Mouse (Mus musculus) intestine, embryonic 15.5 days (tissue): ENCODE measurements around the gene Soga1. TPM values are rescaled to one million over a fixed set of nuclear protein-coding genes. Genes with fewer than 3 reads are reported as not detected.

Source experiments
- ATAC-seq: fragments of 200-750 bp; cut with Nextera tagmentation; 2 replicates; pipeline ENCODE4 v1.8.0; 2017; ENCODE audit warnings: moderate TSS enrichment, moderate library complexity
- H3K27ac ChIP-seq: fragments of 300-500 bp; sonication (generic); 2 replicates; pipeline ENCODE4 v1.5.1; 2015; ENCODE audit warnings: mild to moderate bottlenecking, inconsistent platforms
- H3K27me3 ChIP-seq: fragments of 300-500 bp; sonication (generic); replicated peaks from 2 replicates; pipeline ENCODE4 v1.6.1; 2015; ENCODE audit warnings: inconsistent platforms
- H3K36me3 ChIP-seq: fragments of 300-500 bp; sonication (generic); 2 replicates; pipeline ENCODE4 v1.6.1; 2015; ENCODE audit warnings: inconsistent platforms
- H3K4me1 ChIP-seq: fragments of 300-500 bp; sonication (generic); replicated peaks from 2 replicates; pipeline ENCODE4 v1.6.1; 2015; ENCODE audit warnings: inconsistent platforms
- H3K4me2 ChIP-seq: fragments of 300-500 bp; sonication (generic); replicated peaks from 2 replicates; pipeline ENCODE4 v1.6.1; 2015; ENCODE audit warnings: mild to moderate bottlenecking, inconsistent platforms
- H3K4me3 ChIP-seq: fragments of 300-500 bp; sonication (generic); replicated peaks from 2 replicates; pipeline ENCODE4 v1.5.1; 2015; ENCODE audit warnings: inconsistent platforms
- H3K9ac ChIP-seq: fragments of 300-500 bp; sonication (generic); 2 replicates; pipeline ENCODE4 v1.6.1; 2015; ENCODE audit warnings: inconsistent platforms
- H3K9me3 ChIP-seq: fragments of 300-500 bp; sonication (generic); 2 replicates; pipeline ENCODE4 v1.6.1; 2016; ENCODE audit warnings: inconsistent platforms
- WGBS: fragments of 180-500 bp; shearing (Covaris S2); methylation state at CpG from one replicate; pipeline ENCODE4 v1.1.7; 2015; 5-methylcytosine and 5-hydroxymethylcytosine counted together
- polyA plus RNA-seq: library from polyadenylated mRNA; unstranded; fragments of >200 nt; fragmentation: Nextera tagmentation; extraction: Ambion mirVana; gene quantifications from 2 replicates; pipeline ENCODE4 v1.2.1, GENCODE M21; 2015

The Soga1 gene
- polyA plus RNA-seq, 1 experiment from 2014 or later, result 2.0 TPM

DNA sequence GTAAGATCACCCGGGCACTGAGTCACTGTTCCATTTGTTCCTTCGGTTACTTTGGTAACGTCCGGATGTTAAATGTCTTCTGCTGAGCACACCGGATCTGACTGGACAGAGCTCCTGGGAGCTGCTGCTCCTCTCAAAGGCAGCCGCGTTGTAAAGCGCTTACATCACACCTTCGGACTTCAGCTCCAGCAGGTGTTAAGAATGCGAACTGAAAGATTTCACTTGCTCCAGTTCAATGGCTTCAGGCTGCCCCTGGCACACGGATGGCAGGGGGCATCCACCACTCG lies 21.2 kb upstream of the Soga1 start:
- H3K9me3 ChIP-seq, result no peaks in the 10 kb centered on the region
- no peak overlapping the region for H3K27ac ChIP-seq
- ATAC-seq, result no peak
- H3K4me2 ChIP-seq, result no peak overlapping the region
- no peaks in the 10 kb centered on the region for H3K4me1 ChIP-seq
- H3K9ac ChIP-seq, result no peak overlapping the region
- H3K36me3 ChIP-seq, result peaks cover 10% of the 10 kb centered on the region; the same call in 1 of the 2 replicates
- WGBS, result 87% methylated on average over 12 of the region's 12 CpGs
- H3K27me3 ChIP-seq, result no peaks in the 10 kb centered on the region
- no peak overlapping the region for H3K4me3 ChIP-seq

DNA sequence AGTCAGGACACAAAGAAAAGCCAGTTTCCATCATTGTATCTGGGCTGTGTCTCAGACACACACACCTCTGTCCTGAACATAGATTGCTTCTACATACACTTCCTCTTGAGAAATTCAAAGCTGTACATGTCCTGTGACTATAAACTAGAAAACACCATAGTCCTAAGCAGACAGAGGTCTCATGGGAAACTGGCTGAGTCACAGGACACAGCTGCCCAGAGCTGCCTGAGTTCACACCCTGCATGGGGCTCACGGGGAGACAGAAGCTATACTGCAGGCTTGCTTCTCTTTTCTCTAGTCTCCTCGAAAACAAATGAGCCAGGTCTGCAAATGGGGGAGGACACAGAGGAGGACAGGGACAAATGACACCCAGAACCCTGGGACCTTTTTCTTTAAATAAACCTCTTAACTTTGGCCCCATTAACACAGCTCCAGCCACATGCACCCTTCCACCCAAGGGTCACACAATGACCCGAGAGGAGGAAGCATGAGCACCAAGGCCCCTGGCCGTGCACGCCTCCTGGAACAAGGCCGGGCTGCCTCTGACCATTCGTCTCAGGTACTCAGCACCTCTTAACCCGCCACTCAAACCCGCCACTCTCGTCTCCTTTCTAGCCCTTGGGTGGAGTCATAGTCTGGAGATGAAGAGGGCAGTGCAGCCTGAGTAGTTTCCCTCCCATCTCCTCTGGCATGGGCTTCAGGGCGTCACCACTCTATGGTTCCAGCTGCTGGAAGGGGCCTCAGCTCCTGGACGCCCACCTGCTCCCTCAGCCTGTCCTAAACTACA lies 20.7 kb upstream of the Soga1 start:
- Histone ChIP-seq H3K9me3 (no peaks in the 10 kb centered on the region), H3K27ac (no peak overlapping the region), H3K9ac (no peak overlapping the region), H3K4me3 (no peak overlapping the region), H3K4me1 (no peaks in the 10 kb centered on the region), H3K4me2 (no peak overlapping the region), H3K36me3 (peaks cover 8% of the 10 kb centered on the region; the same call in 1 of the 2 replicates), H3K27me3 (no peaks in the 10 kb centered on the region)
- WGBS, result 77% methylated on average over 12 of the region's 12 CpGs
- no peak for ATAC-seq

DNA sequence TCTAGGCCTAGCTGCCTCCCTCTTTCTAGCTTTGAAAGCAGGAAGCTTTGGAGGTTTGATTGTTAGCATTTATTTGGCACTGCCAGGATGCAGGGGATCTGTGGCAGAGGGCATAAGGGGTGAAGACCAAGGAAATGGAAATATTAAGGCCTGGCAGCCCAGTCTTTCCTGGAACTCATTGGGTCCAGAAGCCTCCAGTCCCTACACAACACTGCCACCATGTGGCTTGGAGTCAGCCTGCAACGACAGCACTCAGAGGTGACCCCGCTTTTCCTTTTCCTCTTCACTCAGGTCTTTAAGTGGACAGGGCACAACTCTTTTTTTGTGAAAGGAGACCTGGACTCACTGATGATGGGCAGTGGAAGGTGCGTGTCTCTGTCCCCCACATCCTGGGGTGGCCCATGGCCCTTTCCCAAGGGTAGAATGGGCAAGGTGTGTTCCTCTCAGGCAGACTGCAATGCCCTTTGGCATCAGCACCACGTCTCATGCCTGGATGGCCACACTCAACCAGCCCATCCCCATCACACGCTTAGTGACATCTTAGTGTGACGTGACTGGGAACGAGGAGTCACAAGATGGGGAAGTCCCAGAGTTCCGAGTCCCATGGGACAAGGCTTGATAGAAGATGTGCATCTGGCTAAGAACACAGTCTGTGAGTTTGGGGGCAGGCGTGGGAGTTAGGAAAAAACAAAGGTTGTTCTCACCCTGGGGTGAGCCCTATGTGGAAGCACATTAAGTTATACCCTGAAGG lies 16.1 kb upstream of the Soga1 start:
- WGBS, result 69% methylated on average over 9 of the region's 9 CpGs
- peak; percentile 69; the same call in 1 of the 2 replicates for ATAC-seq
- no peaks in the 10 kb centered on the region for H3K9me3 ChIP-seq

DNA sequence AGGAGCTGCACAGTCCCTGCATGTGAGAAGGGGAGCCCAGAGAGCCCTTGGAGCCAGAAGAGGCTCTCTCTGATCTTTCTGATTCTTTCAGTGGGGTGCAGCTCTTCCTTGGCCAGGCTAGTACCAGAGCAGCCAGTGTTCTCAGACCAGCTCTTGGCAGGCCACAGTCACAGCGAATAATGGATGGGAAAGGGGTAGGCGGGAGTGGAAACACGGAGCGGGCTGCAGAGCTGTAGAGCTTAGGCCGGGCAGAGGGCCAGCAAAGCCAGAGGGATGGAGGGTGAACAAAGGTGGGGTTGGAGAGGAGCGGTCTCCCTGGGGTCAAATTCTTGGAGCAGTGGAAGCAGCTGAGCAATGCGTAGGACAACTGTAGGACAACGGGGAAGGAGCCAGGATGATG lies 13.0 kb upstream of the Soga1 start:
- WGBS, result 42% methylated on average over 8 of the region's 8 CpGs
- Histone ChIP-seq H3K4me2 (no peak overlapping the region), H3K9me3 (no peaks in the 10 kb centered on the region), H3K9ac (no peak overlapping the region), H3K36me3 (no peaks in the 10 kb centered on the region), H3K4me1 (0 out of 2 replicates have a peak, but pooled peaks cover 4% of the 10 kb centered on the region), H3K4me3 (no peak overlapping the region), H3K27ac (no peak overlapping the region), H3K27me3 (no peaks in the 10 kb centered on the region)
- 0 out of 2 replicates have a peak, but pooled peaks have one; percentile 35 for ATAC-seq

More for the DNA sequence above, 16.1 kb upstream of the Soga1 start:
- no peaks in the 10 kb centered on the region; the same call in 1 of the 2 replicates for H3K36me3 ChIP-seq
- H3K4me3 ChIP-seq, result no peak overlapping the region
- no peak overlapping the region for H3K9ac ChIP-seq
- H3K27ac ChIP-seq, result no peak overlapping the region
- H3K27me3 ChIP-seq, result no peaks in the 10 kb centered on the region
- H3K4me1 ChIP-seq, result 0 out of 2 replicates have a peak, but pooled peaks cover 4% of the 10 kb centered on the region
- H3K4me2 ChIP-seq, result no peak overlapping the region

DNA sequence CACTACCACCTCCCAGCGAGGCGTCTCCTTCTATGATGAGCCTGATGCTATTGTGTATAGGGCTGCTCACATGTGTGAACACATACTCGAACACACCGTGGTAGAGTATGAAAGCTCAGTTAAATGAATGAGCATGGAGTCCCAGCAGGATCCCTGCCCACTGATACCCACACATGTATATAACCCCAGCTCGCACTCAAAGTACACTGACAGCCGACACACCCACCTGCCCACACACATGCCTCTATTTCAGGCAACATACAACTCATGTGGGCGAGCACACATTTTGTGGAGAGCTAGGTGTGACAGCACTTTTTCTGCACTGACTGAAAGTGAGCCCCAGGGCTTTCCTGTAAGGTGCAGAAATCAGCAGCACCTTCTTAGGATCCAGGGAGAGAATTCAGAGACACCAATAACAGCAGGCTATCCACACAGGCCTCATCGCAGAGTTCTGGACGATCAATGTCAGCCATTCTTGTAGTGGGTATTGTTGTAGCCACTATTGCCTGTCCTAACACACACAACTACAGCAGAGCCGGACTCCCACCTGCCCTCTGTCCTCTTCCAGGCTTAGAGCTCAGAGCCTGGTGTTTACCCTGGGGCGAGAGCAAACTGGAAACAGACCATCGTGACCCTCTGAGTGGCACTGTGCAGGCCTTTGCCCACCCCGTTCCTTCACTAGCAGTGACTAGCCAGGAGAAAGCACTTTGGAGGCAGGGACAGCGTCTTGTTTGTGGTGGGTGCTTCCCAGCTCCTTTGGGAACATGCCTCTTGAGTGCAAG lies 8.7 kb upstream of the Soga1 start:
- Histone ChIP-seq H3K27me3 (no peaks in the 10 kb centered on the region), H3K9ac (no peak overlapping the region), H3K4me2 (no peak overlapping the region), H3K27ac (no peak overlapping the region), H3K4me3 (no peak overlapping the region), H3K9me3 (no peaks in the 10 kb centered on the region), H3K4me1 (0 out of 2 replicates have a peak, but pooled peaks cover 4% of the 10 kb centered on the region), H3K36me3 (no peaks in the 10 kb centered on the region)
- 76% methylated on average over 14 of the region's 14 CpGs for WGBS
- ATAC-seq, result no peak

DNA sequence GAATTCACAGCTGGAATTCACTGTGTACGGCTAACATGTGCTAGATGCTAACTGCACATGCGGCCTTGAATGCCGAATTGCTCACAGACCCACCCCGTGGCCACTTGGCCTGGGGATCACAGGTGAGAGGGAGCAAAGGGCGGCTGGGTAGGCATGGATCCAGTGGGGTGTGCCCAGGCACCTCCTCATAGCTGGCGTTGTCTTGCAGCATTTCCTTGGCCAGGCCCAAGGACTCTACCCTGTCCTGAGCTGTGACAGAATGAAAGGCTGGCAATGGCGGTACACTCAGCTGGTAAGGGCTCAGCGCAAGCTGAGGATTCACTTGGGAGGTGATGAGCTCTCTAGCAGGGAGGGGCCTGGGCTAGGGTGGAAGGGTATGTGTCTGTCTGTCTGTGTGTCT lies 7.7 kb upstream of the Soga1 start, which contains the start of gene Tldc2:
Tldc2 (plus strand) TSS at position 260 of the 400 bp plus-strand sequence.
- ATAC-seq, result peak; percentile 78
- Histone ChIP-seq H3K9me3 (no peaks in the 10 kb centered on the region), H3K36me3 (no peaks in the 10 kb centered on the region), H3K27ac (no peak within 1 kb of the TSS), H3K4me2 (no peak within 1 kb of the TSS), H3K4me3 (no peak within 1 kb of the TSS), H3K4me1 (no peaks in the 10 kb centered on the region), H3K27me3 (no peaks in the 10 kb centered on the region), H3K9ac (no peak within 1 kb of the TSS)
- 75% methylated on average over 8 of the region's 8 CpGs for WGBS

DNA sequence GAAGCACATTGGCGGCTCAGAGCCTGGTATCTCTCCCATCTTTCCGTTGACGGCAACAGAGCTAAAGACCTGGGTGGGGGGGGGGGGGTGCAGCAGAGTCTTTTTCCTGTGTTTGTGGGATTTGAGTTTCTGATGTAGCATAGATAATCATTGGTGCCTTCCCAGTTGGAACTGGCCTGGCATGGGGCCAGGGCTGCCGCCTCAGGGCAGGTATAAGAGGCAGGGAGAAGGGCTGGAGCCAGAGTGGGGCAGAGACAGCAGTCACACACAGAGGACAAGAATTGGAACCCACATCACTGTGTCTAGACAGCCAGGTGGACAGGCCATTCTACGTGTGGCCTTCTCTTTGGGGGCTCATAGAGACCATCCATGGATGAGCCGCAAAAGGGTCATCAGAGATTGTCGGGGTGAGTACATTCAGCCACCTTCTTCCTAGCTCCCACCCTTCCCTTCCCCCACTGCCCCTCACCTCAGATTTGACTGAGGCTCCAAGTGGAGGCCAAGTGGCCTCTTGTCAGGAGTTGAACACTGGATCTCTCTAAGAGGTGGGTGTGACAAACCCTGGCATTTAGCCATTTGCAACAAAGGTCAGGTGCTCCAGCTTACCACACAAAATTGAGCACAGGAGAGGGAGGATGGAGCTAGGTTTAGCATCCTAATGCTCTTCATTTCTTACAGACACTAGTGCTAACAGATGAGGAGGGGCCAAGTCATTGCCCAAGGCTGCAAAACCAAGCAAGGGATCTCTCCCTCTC lies 6.0 kb upstream of the Soga1 start:
- 88% methylated on average over 7 of the region's 7 CpGs for WGBS
- no peaks in the 10 kb centered on the region for H3K4me1 ChIP-seq
- no peak overlapping the region for H3K9ac ChIP-seq
- no peaks in the 10 kb centered on the region for H3K9me3 ChIP-seq
- no peaks in the 10 kb centered on the region for H3K36me3 ChIP-seq
- ATAC-seq, result no peak
- no peak overlapping the region for H3K4me2 ChIP-seq
- no peak overlapping the region for H3K27ac ChIP-seq
- no peaks in the 10 kb centered on the region for H3K27me3 ChIP-seq
- no peak overlapping the region for H3K4me3 ChIP-seq

DNA sequence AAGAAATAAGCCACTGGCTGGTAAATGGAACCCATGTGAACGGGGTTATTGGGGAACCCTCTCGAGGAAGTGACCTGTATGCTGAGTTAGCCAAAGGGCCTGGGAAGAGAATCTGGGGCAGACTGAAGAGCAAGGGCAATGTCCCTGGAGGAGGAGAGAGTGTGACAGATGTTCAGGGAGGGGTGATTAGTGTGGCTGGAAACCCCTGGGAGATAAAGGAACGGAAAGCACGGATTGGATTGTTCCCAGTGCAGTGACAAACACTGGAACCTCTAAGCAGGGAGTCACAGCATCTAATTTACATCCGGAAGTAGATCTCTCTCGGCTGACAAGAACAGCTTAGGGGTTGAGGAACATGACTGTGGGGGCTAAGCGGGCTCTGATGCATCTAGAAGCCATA lies 2.9 kb upstream of the Soga1 start:
- no peaks in the 10 kb centered on the region for H3K36me3 ChIP-seq
- no peak overlapping the region for H3K4me3 ChIP-seq
- H3K9ac ChIP-seq, result no peak overlapping the region
- no peak overlapping the region for H3K27ac ChIP-seq
- H3K4me2 ChIP-seq, result no peak overlapping the region
- ATAC-seq, result no peak
- H3K9me3 ChIP-seq, result no peaks in the 10 kb centered on the region
- no peaks in the 10 kb centered on the region for H3K27me3 ChIP-seq
- 36% methylated on average over 7 of the region's 7 CpGs for WGBS
- peaks cover 11% of the 10 kb centered on the region for H3K4me1 ChIP-seq

DNA sequence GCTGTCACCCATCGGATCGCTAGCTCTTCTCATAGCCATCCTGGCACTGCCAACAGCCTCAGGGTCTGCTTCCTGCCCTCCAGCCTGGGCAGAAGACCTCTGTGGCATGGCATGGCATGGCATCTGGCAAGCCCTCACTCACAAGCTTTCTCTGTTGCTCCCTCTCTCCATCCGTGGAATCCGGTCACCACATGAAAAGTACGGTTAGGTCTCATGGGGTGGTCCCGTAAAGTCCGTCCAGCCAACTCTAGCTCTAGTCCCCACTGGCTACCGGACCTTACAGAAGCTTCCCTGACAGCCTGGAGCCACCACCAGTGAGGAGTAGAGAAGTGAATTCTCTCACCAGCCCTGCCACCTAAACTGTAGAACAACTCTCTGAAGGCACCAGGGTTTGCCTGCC lies 2.3 kb upstream of the Soga1 start:
- ATAC-seq, result no peak
- WGBS, result 95% methylated on average over 8 of the region's 8 CpGs
- Histone ChIP-seq H3K4me3 (no peak overlapping the region), H3K9me3 (no peaks in the 10 kb centered on the region), H3K4me1 (peaks cover 17% of the 10 kb centered on the region), H3K27ac (no peak overlapping the region), H3K36me3 (no peaks in the 10 kb centered on the region), H3K4me2 (no peak overlapping the region), H3K9ac (no peak overlapping the region), H3K27me3 (no peaks in the 10 kb centered on the region)

DNA sequence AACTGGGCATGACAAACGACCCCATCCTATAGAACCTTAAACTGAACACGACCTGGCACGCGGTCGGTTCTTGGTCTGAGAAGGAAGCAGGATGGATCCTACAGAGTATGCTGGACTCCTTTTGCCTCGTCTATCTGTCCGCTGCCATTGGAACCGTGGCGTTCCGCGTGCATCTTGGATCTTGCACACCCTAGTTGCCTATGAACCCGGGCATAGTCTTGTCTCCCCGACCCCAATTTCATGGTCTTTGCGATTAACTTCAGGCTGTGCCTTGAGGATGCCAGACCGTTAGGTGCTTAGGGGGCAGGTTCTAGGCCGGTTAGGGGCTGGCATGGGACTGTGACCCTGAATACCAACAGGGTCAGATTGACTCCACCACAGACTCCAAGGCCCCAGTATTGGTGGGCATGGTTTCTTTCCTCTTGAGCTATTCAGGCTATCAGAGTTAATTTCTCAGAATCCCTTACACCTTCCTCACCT lies 687 bp upstream of the Soga1 start:
- H3K4me1 ChIP-seq, result peaks cover 31% of the 10 kb centered on the region
- WGBS, result 10% methylated on average over 16 of the region's 16 CpGs
- peak overlapping the region; percentile 89 for H3K9ac ChIP-seq
- H3K4me3 ChIP-seq, result peak overlapping the region; percentile 88
- peak overlapping the region; percentile 95 for H3K27ac ChIP-seq
- H3K9me3 ChIP-seq, result no peaks in the 10 kb centered on the region
- H3K4me2 ChIP-seq, result peak overlapping the region; percentile 85
- H3K27me3 ChIP-seq, result no peaks in the 10 kb centered on the region
- no peaks in the 10 kb centered on the region for H3K36me3 ChIP-seq
- ATAC-seq, result no peak

DNA sequence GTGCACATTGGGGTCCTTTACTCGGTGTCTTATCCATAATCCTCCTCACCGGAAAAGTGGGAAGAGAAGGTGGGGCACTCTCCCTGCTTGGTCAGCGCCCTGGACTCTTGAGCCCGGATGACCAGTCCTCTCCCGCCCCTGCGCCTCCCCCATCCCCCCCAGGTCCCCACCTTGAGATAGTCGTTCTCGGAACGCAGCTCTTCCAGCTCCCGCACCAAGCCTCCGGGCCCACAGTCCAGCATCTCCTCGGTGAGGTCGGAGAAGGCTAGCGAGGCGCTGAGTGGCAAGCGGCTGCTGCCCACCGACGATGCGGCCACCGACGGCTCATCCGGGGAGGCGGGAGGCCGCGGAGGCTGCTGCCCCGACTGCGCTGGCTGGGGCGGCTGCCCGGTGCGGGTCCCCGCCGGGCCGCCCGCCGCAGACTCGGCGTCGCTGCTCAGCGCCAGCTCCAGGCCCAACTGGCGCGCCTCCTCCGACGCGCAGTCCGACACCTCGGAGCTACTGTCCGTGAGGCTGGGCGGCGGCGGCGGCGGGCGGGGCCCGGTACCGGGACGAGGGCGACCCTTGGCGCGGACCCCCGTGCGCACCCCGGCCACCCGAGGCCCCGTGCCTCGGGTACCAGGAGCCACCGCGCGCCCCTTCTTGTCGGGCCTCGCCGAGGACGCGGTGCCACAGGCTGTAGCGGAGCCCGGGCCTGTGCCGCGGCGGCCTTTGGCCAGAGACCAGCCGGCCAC lies 828 bp downstream of the Soga1 start:
- Histone ChIP-seq H3K36me3 (no peaks in the 10 kb centered on the region), H3K27ac (peak overlapping the region; percentile 95), H3K9me3 (no peaks in the 10 kb centered on the region), H3K9ac (peak overlapping the region; percentile 89), H3K27me3 (no peaks in the 10 kb centered on the region), H3K4me1 (peaks cover 45% of the 10 kb centered on the region), H3K4me2 (peak overlapping the region; percentile 85), H3K4me3 (peak overlapping the region; percentile 88)
- no peak for ATAC-seq
- WGBS, result under 1% methylated on average over 68 of the region's 79 CpGs
